Mouse (Mus musculus) T-helper 2 cell (primary cell): Measurements from ENCODE around the gene Lmntd2.

Source experiments
- in situ Hi-C: fragments of 300-600 bp; cut with MboI, MseI; formaldehyde crosslinking; loops from one replicate; pipeline ENCODE4 v1.15.1; 2025; ENCODE audit warnings: high pct_unique_total_duplicates

Gene Lmntd2

DNA sequence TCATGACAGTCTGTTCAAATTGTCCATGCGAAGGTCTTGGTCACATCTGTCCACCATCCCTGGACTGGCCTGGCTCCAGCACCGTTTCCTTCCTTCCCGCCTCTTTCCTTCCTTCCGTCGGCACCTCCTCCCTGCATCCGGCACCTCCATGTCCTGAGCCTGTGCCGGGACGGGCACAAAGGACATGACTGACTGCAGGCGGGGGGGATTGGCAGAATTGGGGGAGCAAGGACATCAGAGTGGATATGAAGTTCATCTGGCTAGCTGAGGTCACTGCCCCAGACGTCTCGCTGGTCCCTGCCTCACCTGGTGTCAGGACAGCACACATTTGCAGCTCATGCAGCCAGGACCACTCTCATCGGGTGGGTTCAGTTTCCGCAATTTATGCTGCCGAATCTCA, 22.8 kb downstream of the Lmntd2 start:
- in situ Hi-C loops: no loop called here

DNA sequence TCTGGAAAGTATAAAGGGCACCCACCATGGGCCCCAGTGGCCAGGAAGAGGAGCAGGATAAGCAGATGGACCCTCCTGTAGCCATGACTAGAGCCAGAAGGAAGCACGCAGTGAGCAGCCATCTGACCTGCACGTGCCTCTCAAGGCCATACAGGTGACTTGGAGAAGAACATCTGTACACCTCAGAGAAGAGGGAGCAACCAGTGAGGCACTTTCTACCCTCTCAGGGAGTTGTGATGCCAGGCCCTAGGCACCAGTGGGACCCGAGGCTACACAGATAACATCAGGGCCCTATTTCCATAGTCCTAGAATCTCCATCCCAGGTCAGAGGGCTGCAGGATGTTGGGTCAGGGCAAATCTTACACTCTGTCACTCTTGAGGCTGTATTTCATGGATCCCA, 23.7 kb downstream of the Lmntd2 start:
- in situ Hi-C loops: no loop called here

DNA sequence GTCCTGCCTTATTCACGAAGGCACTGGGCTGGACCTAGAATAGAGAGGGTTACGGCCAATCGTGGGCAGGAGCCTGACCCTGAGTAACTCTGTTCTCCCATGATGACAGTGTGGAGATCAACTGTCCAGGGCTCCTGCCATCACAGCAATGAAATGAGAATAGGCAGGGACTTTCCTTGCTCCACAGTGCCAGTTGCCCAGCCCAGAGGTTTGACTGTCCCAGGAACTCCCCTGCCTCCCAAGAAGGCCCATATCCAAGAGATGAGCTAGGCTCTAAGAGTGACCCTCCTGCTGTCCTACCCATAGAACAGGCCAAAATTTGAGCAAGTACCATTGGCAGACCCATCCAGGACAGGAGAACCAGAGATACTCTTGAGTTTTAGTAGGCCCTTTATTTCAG, 25.1 kb downstream of the Lmntd2 start:
- in situ Hi-C loops: no loop called here

DNA sequence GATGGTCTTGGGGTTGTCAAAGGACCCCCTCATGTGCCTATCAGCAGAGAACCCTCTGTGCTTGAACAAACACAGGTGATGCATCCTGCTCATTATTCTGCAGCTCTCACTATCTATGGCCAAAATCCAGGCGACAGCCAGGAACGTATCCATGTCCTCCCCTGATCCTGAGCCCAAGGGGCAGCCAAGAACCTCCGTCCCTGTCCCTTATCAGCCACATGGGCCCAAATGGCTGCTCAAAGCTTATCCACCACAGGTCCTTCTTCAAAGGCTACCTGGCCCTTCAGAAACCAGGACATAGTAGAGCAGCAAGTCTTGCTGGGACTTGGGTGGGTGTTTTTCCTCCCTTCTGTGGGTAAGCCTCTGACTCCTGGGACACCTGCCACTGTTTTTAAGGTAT, 25.7 kb downstream of the Lmntd2 start:
- in situ Hi-C loops: no loop called here

DNA sequence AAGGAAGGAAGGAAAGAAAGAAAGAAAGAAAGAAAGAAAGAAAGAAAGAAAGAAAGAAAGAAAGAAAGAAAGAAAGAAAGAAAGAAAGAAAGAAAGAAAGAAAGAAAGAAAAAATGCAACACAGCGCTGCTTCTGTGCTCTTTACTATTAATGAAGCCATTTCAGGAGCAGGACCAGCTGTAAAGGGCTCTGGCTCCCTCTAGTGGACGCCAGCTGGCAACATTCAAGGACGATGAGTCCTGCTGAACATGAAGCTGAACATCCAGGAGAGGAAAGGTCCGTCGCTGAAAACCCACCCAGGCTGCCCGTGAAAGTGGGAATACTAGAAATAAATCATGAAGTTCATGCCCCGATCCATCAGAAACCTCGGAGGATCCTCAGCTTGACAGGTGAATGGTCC, 37.7 kb downstream of the Lmntd2 start:
- in situ Hi-C loops: loop anchor here (10.0 kb wide), 2 partner anchors 121 to 271 kb away; partner anchors contain the start of gene Cox8b

DNA sequence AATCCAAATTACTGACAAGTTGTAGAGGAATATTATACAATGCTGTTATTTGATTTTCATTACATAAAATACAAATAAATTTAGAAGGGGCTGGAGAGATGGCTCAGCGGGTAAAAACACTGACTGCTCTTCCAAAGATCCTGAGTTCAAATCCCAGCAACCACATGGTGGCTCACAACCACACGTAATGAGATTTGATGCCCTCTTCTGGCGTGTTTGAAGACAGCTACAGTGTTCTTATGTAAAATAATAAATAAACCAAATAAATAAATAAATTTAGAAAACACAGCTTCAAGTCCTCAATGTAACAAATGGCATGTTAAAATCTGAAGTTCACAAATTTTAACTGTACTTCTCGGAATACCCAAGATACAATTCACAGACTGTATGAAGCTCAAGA, 38.8 kb downstream of the Lmntd2 start:
- in situ Hi-C loops: loop anchor here (10.0 kb wide), 2 partner anchors 120 to 270 kb away; partner anchors contain the start of gene Cox8b

DNA sequence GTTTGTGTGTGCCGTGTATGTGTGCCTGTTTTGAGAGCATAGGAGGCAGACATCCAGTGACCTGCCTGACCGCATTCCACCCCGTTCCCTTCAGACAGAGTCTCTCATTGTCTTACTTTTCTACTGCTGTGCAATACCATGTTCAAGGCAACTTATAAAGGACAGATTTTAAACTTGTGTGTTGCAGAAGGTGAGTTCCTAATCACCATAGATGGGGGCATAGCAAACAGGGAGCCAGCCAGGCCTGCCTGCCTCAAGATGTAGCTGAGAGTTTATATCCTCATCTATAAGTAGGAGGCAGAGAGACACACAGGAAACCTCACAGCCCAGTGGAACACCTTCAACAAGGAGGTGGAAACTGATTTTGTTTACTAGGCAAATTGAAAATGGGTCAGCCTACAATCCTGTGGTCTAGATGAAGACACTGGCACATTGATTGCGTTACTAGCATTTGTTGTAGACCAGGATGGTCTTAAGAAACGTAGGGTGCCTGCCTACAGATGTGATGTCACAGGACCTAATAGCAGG, 40.5 kb downstream of the Lmntd2 start:
- in situ Hi-C loops: loop anchor here (10.0 kb wide), 2 partner anchors 119 to 269 kb away; partner anchors contain the start of gene Cox8b

DNA sequence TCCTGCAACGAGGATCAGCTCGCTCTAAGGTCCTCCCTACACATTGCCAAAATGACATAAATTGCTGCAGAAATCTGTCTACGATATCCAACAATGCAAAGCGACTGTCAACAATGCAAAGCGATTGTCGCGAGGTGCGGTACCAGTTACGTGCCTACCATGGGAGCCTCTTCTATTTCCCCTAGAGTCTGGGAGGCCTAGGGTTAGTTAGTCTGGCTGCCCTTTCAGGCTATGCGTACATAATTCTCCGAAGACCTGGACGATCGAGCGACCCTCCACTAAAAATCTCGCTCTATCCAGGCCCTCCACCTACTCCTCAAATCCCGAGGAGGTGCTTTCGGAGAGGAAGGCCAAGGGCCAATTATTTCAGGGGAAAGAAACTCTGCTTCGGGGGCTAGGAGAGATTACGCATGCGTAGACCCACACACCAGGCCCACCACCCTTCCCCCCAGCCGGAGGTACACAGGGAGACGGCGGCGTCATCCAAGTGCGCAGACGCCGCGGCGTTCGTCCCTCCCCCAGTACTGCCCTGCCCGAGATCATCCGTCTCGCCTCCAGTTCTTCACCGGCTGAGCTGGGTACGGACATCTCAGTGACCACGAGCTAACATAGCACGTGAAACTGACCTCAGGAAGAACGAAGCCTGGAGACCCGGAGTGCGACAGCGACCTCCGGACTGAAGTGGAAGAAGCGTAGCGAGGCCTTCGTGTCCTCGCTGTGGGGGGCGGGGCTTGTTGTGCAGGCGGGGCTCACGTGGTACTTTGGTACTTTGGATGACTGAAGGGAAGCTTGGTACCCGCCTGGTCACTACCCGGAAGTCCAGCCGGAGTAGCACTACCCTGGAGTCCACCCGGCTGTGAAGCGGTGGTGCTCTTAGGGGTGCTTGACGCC, 41.5 kb downstream of the Lmntd2 start, which contains the start of gene Rnh1:
Gene Rnh1, minus strand, starts transcription at position 742 of the 891 bp plus-strand sequence.
- in situ Hi-C loops: loop anchor here (10.0 kb wide), 2 partner anchors 118 to 268 kb away; partner anchors contain the start of gene Cox8b

DNA sequence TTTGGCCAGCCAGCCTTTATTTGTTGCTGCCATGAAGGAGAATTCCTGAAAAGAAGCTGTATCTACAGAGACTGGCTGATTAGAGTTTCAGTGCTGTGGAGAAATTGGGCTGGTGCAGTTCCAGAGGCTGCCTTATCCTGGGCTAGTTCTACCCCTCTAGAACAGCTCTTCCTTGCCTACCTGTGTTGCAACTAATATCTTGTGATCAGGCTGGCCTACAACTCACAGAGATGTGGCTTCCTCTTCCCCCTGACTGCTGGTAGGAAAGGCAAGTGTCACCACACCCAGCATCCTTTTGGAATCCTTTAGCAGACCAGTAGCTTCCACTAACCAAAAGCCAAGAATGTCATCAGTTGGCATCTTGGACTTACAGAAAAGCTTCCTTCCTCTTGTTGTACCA, 44.0 kb downstream of the Lmntd2 start:
- in situ Hi-C loops: loop anchor here (5.0 to 10.0 kb wide), 3 partner anchors 78 to 265 kb away; partner anchors contain the start of gene Cox8b

DNA sequence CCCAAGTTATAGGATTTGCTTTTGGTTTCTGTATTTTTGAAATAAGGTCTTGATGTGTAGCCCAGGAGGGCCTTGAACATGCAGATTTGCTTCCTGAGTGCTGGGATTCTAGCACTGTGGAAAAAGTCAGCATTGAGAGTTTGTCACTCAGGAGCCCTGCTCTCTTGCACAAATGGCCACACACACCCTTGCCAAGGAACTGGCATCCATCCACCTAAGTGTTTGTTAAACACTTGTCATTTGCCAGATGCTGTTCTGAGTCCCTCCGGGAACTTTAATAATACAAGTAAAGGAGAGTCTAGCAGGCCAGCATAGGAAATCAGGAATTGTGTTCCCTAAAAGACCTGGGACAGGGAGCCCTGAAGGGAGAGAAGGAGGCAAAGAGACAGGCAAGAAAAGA, 44.6 kb downstream of the Lmntd2 start:
- in situ Hi-C loops: loop anchor here (5.0 kb wide), 1 partner anchor 77 kb away; no protein-coding TSS in a partner anchor

DNA sequence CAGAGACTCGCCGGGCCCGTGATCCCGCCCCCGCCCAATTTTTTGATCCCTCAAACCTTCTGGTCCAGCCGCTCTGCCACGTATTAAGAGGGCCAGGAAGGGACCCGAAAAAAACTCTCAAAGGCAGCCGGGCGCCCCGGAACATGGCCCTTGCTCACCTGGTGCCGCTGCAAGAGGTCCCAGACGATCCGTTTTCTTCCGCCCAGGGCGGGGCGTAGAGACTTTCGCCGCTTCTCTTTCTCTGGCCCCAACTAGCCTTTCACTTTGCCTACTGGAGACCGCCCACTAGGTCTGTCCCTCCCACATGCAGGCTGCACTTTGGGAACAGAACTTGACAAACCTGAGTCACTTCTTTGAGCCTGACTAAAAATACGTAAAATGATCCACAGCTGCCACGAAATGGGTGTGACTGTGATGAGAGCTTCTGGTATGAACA, 45.3 kb downstream of the Lmntd2 start:
- in situ Hi-C loops: loop anchor here (5.0 kb wide), 1 partner anchor 76 kb away; no protein-coding TSS in a partner anchor

DNA sequence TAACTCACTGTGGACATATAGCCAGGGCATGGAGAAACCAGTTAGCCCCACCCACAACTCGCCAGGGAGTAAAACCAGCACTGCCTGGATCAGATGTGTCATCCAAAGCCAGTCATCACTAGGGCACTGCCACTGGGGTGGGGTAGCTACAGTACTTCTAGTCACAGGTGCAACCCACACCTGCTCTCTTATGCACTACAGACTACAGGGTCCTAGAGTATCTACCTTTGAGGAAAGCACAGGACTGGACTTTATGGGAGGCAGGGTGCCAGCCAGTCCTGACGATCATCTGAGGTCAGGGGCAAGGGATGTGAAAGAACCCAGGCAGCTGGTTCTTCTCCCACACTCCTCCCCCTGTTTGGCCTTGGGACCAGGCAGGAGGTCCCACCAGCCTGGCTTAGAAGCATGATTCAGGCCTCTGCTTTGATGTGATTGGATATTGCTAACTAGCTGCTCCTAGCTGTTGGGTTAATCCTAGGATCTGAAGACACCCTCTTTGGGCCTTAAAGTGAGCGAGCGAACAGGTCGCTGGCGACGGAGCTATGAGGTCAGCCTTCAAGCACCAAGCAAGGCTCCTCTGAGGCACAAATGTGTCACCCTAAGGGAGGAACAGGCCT, 45.9 kb downstream of the Lmntd2 start:
- in situ Hi-C loops: loop anchor here (5.0 kb wide), 1 partner anchor 76 kb away; no protein-coding TSS in a partner anchor

DNA sequence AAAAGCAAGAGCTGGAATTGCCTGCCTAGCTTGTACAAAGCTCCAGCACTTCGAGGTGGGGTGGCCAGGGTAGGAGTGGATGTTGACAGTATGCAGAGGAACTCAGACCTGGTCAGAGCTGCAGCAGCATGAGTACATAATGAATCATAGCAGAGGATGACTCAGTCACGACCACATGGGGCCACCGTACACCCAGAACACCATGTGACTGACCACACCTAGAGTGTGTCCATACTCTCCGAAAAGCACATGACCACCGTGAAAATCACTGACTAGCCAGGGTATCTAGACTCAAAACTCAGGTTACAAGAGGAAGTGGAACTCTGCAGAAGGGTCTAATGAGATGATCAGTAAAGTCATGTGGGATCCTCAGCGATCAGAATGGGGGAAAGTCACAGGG, 49.0 kb downstream of the Lmntd2 start:
- in situ Hi-C loops: loop anchor here (5.0 kb wide), 1 partner anchor 73 kb away; no protein-coding TSS in a partner anchor

DNA sequence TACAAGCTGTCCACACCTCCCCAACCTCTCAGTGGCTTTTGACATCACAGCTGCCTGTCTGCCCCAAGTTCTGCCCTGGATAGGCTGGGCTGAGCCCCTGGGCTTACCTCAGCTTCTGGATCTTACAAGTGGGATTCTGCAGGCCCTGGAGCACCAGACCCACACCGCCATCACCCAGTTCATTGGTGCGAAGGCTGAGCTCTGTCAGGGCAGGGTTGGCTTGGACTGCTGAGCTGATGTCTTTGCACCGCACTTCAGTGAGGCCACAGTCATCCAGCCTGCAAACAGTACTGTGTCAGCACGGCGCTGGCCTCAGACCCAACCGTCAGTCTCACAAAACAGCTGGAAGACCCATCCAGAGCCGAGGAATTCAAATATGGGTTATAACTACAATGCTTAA, 49.5 kb downstream of the Lmntd2 start:
- in situ Hi-C loops: no loop called here
